Mouse (Mus musculus): ENCODE data around the gene Gpr135.

- TF ChIP-seq CTCF (IDR thresholded peaks at IDR 0.05; ENCODE audit: control insufficient read depth, insufficient read depth, insufficient replicate concordance, low read depth, low read length) (no peak), POLR2A (IDR thresholded peaks at IDR 0.05; ENCODE audit: control insufficient read depth, low read depth, low read length) (no peak)
Measured at GRCm38 (mm10) chr12:72057780-72058179, 13.1 kb downstream of the Gpr135 start.
